Comparison of ENCODE assay signal across 20 mouse cellular contexts in genomic region chr5:24279527-24279926, GRCm38 (mm10).
DNase-seq lines count a peak whose midpoint lies in the region; ATAC-seq and TF ChIP-seq lines count a peak whose summit lies in the region.
"Had no signal": no experiment of that assay in that cellular context is flagged by ENCODE, and none has a peak within 500 bp of the region (broad histone marks: within the 10 kb centered on the region; RNA-seq: fewer than 3 reads in every experiment).

No protein-coding gene starts in this region.

- peak overlapping the region; percentile 84; the same call in 1 of the 2 replicates for H3K27ac ChIP-seq in hindbrain, embryonic 10.5 days
- H3K27ac ChIP-seq in hindbrain, postnatal 0 days = no peak overlapping the region
- H3K27ac ChIP-seq in kidney, adult 2 months (ENCODE audit: insufficient read depth, low read depth, low read length) = no peak overlapping the region

- 86% methylated on average over 4 of the region's 4 CpGs for WGBS in hindbrain, embryonic 10.5 days
- WGBS in hindbrain, postnatal 0 days = 88% methylated on average over 4 of the region's 4 CpGs
- WGBS in kidney, adult 2 months = 79% methylated on average over 4 of the region's 4 CpGs

- no peak overlapping the region for H3K9ac ChIP-seq in hindbrain, postnatal 0 days (replicated peaks; ENCODE audit: low read length)

- no peak for ATAC-seq in hindbrain, postnatal 0 days
- ATAC-seq: activated CD4-positive, CD25-positive, alpha-beta regulatory T cell, adult 4 months; CD4-positive, CD25-positive, alpha-beta regulatory T cell, adult 4 months; Patski had no signal

- TF ChIP-seq POLR2A in kidney, adult 2 months (IDR thresholded peaks at IDR 0.05; ENCODE audit: low read depth, low read length) = no peak

- TF ChIP-seq CTCF in hindbrain, postnatal 0 days (IDR thresholded peaks at IDR 0.05; ENCODE audit: low read depth) = no peak
- TF ChIP-seq CTCF in kidney, adult 2 months (conservative IDR thresholded peaks at IDR 0.05; ENCODE audit: insufficient read depth, insufficient read length, low read depth, low read length) = no peak

- H3K4me3 ChIP-seq in hindbrain, embryonic 10.5 days = no peak overlapping the region
- H3K4me3 ChIP-seq in hindbrain, postnatal 0 days (ENCODE audit: low read length) = no peak overlapping the region
- H3K4me3 ChIP-seq in kidney, adult 2 months (ENCODE audit: insufficient read depth, low read depth, low read length) = no peak overlapping the region

- no peak overlapping the region for H3K4me2 ChIP-seq in hindbrain, postnatal 0 days (ENCODE audit: low read depth, low read length)

- H3K36me3 ChIP-seq in hindbrain, embryonic 10.5 days = no peaks in the 10 kb centered on the region
- no peaks in the 10 kb centered on the region for H3K36me3 ChIP-seq in hindbrain, postnatal 0 days (ENCODE audit: insufficient read depth, low read length)
- no peaks in the 10 kb centered on the region for H3K36me3 ChIP-seq in kidney, adult 2 months (ENCODE audit: control insufficient read depth, insufficient read depth, low read length)
- H3K36me3 ChIP-seq: G1E had no signal

- no peaks in the 10 kb centered on the region for H3K27me3 ChIP-seq in hindbrain, embryonic 10.5 days (ENCODE audit: insufficient read depth, poor library complexity, severe bottlenecking)
- no peaks in the 10 kb centered on the region for H3K27me3 ChIP-seq in hindbrain, postnatal 0 days (ENCODE audit: insufficient read depth, low read length)
- H3K27me3 ChIP-seq in kidney, adult 2 months (replicated peaks; ENCODE audit: control insufficient read depth, insufficient read depth, low read length) = no peaks in the 10 kb centered on the region

- no peaks in the 10 kb centered on the region for H3K9me3 ChIP-seq in hindbrain, embryonic 10.5 days
- H3K9me3 ChIP-seq in hindbrain, postnatal 0 days (ENCODE audit: low read length) = no peaks in the 10 kb centered on the region
- H3K9me3 ChIP-seq: G1E had no signal

- H3K4me1 ChIP-seq in hindbrain, embryonic 10.5 days (replicated peaks) = peaks cover 23% of the 10 kb centered on the region
- H3K4me1 ChIP-seq in hindbrain, postnatal 0 days (ENCODE audit: insufficient read depth, low read length) = peaks cover 8% of the 10 kb centered on the region; the same call in 1 of the 2 replicates
- no peaks in the 10 kb centered on the region for H3K4me1 ChIP-seq in kidney, adult 2 months (ENCODE audit: control insufficient read depth, insufficient read depth, low read length)

- peak; percentile 52 for DNase-seq in adrenal gland, adult 2 months
- no peak for DNase-seq in adrenal gland, postnatal 14 days
- no peak for DNase-seq in hindbrain, embryonic 10.5 days (ENCODE audit: low spot score)
- DNase-seq in hindbrain, postnatal 0 days (ENCODE audit: low spot score) = no peak
- peak; percentile 11 for DNase-seq in 3134 (ENCODE audit: extremely low read depth, insufficient read length, low spot score)
- DNase-seq in kidney, adult 2 months = no peak
- DNase-seq: adrenal gland, adult 8-10 months; adrenal gland, postnatal 10 days; adrenal gland, postnatal 25 days; B cell, adult 2 months; cerebellum, adult 11 months; cerebellum, adult 11-12 months; cerebellum, adult 18-20 months; cerebellum, adult 2 months; cerebellum, adult 8-10 months; cerebellum, adult 9-10 months had no signal

Comparison
In these comparisons a context has a peak if more than half of its experiments do, and no peak if none do; other contexts are left out.
1. DNase-seq: peak in adrenal gland, adult 2 months (single experiment) and 3134 (single experiment); none in adrenal gland, postnatal 14 days (single experiment), hindbrain, embryonic 10.5 days (single experiment), hindbrain, postnatal 0 days (single experiment) and kidney, adult 2 months (single experiment).